ENCODE assay signal across 7 mouse cellular contexts in genomic region chr6:29199223-29199855, GRCm38 (mm10). TPM values are rescaled to one million over a fixed set of nuclear protein-coding genes. Genes with fewer than 3 reads are reported as not detected.
DNase-seq lines count a peak whose midpoint lies in the region; ATAC-seq and TF ChIP-seq lines count a peak whose summit lies in the region.

No protein-coding gene starts in this region.

- no peak overlapping the region; the same call in 1 of the 2 replicates for H3K9ac ChIP-seq in lung, embryonic 16.5 days (ENCODE audit: low read length)
- peak overlapping the region; percentile 10; the same call in 1 of the 2 replicates for H3K9ac ChIP-seq in forebrain, embryonic 16.5 days (replicated peaks; ENCODE audit: low read depth, low read length)
- H3K9ac ChIP-seq in limb, embryonic 14.5 days (ENCODE audit: low read depth, low read length, severe bottlenecking) = 0 out of 2 replicates have a peak overlapping the region, but pooled peaks have one; percentile 22
- H3K9ac ChIP-seq in stomach, embryonic 14.5 days (replicated peaks; ENCODE audit: low read depth, low read length) = no peak overlapping the region

- no peak for TF ChIP-seq CTCF in thymus, adult 2 months (IDR thresholded peaks at IDR 0.05; ENCODE audit: borderline replicate concordance, control insufficient read depth, extremely low read depth, insufficient read depth, low read length, poor library complexity)

- H3K9me3 ChIP-seq in lung, embryonic 16.5 days (ENCODE audit: control insufficient read depth, low read length) = no peaks in the 10 kb centered on the region
- no peaks in the 10 kb centered on the region for H3K9me3 ChIP-seq in forebrain, embryonic 16.5 days (ENCODE audit: control insufficient read depth, low read length)
- H3K9me3 ChIP-seq in limb, embryonic 14.5 days (ENCODE audit: control insufficient read depth, low read length) = no peaks in the 10 kb centered on the region
- no peaks in the 10 kb centered on the region for H3K9me3 ChIP-seq in stomach, embryonic 14.5 days (ENCODE audit: control insufficient read depth, low read depth, low read length)

- no peak for DNase-seq in lung, postnatal 36 days
- no peak for DNase-seq in limb, embryonic 14.5 days (ENCODE audit: low spot score)
- no peak for DNase-seq in thymus, adult 2 months

- TF ChIP-seq POLR2A in limb, embryonic 14.5 days (IDR thresholded peaks at IDR 0.05; ENCODE audit: borderline replicate concordance, extremely low read depth, insufficient read depth, insufficient read length) = no peak
- no peak for TF ChIP-seq POLR2A in thymus, adult 2 months (IDR thresholded peaks at IDR 0.05; ENCODE audit: control insufficient read depth, extremely low read depth, insufficient read depth, low read length, poor library complexity)

- H3K27ac ChIP-seq in lung, embryonic 16.5 days (ENCODE audit: low read length) = no peak overlapping the region
- no peak overlapping the region for H3K27ac ChIP-seq in forebrain, embryonic 16.5 days (ENCODE audit: low read length)
- H3K27ac ChIP-seq in limb, embryonic 14.5 days (replicated peaks; ENCODE audit: low read depth, low read length) = no peak overlapping the region
- H3K27ac ChIP-seq in stomach, embryonic 14.5 days (ENCODE audit: low read length) = no peak overlapping the region
- H3K27ac ChIP-seq in thymus, adult 2 months (ENCODE audit: control insufficient read depth, insufficient read depth, low read length) = no peak overlapping the region

- peak overlapping the region; percentile 40; the same call in 1 of the 2 replicates for H3K4me3 ChIP-seq in lung, embryonic 16.5 days (ENCODE audit: low read length)
- peak overlapping the region; percentile 31; the same call in 1 of the 2 replicates for H3K4me3 ChIP-seq in forebrain, embryonic 16.5 days (replicated peaks; ENCODE audit: low read length)
- peak overlapping the region; percentile 24 for H3K4me3 ChIP-seq in limb, embryonic 14.5 days (replicated peaks; ENCODE audit: low read length)
- peak overlapping the region; percentile 34; the same call in 1 of the 2 replicates for H3K4me3 ChIP-seq in stomach, embryonic 14.5 days (ENCODE audit: low read depth, low read length)
- no peak overlapping the region for H3K4me3 ChIP-seq in thymus, adult 2 months (ENCODE audit: control insufficient read depth, insufficient read depth, low read length)

- no peaks in the 10 kb centered on the region for H3K36me3 ChIP-seq in lung, embryonic 16.5 days (ENCODE audit: control insufficient read depth, insufficient read depth, low read length)
- H3K36me3 ChIP-seq in forebrain, embryonic 16.5 days (ENCODE audit: control insufficient read depth, insufficient read depth) = no peaks in the 10 kb centered on the region; the same call in 1 of the 2 replicates
- peaks cover 21% of the 10 kb centered on the region for H3K36me3 ChIP-seq in limb, embryonic 14.5 days (ENCODE audit: control insufficient read depth, insufficient read depth, low read length)
- H3K36me3 ChIP-seq in stomach, embryonic 14.5 days (ENCODE audit: control insufficient read depth, insufficient read depth, low read length) = peaks cover 16% of the 10 kb centered on the region; the same call in 1 of the 2 replicates
- H3K36me3 ChIP-seq in thymus, adult 2 months (ENCODE audit: control insufficient read depth, insufficient read depth, low read length) = peaks cover 25% of the 10 kb centered on the region

- ATAC-seq in lung, embryonic 16.5 days (ENCODE audit: low read depth) = no peak
- no peak for ATAC-seq in forebrain, embryonic 16.5 days
- no peak for ATAC-seq in limb, embryonic 14.5 days (ENCODE audit: low FRiP score, low read depth)
- no peak for ATAC-seq in stomach, embryonic 14.5 days (ENCODE audit: insufficient number of reproducible peaks, insufficient read depth, low FRiP score, low read depth)
- no peak for ATAC-seq in inflammation-experienced regulatory T-cells, adult 6 months

- peaks cover 6% of the 10 kb centered on the region for H3K4me1 ChIP-seq in lung, embryonic 16.5 days (replicated peaks; ENCODE audit: control insufficient read depth, insufficient read depth, low read length)
- H3K4me1 ChIP-seq in forebrain, embryonic 16.5 days (replicated peaks; ENCODE audit: control insufficient read depth, insufficient read depth, low read length) = peaks cover 10% of the 10 kb centered on the region
- no peaks in the 10 kb centered on the region; the same call in 1 of the 2 replicates for H3K4me1 ChIP-seq in limb, embryonic 14.5 days (ENCODE audit: control insufficient read depth, insufficient read depth, low read length)
- H3K4me1 ChIP-seq in stomach, embryonic 14.5 days (ENCODE audit: control insufficient read depth, insufficient read depth, low read length) = no peaks in the 10 kb centered on the region
- H3K4me1 ChIP-seq in thymus, adult 2 months (replicated peaks; ENCODE audit: control insufficient read depth, insufficient read depth, low read length) = peaks cover 7% of the 10 kb centered on the region; the same call in 1 of the 2 replicates

- WGBS in lung, embryonic 16.5 days = 33% methylated on average over 8 of the region's 8 CpGs
- WGBS in forebrain, embryonic 16.5 days = 49% methylated on average over 8 of the region's 8 CpGs
- WGBS in limb, embryonic 14.5 days = 40% methylated on average over 8 of the region's 8 CpGs
- WGBS in stomach, embryonic 14.5 days = 30% methylated on average over 8 of the region's 8 CpGs
- 78% methylated on average over 8 of the region's 8 CpGs for WGBS in thymus, adult 2 months

- H3K27me3 ChIP-seq in lung, embryonic 16.5 days (ENCODE audit: control insufficient read depth, insufficient read depth, low read depth, low read length) = no peaks in the 10 kb centered on the region
- no peaks in the 10 kb centered on the region for H3K27me3 ChIP-seq in forebrain, embryonic 16.5 days (replicated peaks; ENCODE audit: control insufficient read depth, insufficient read depth, low read length)
- no peaks in the 10 kb centered on the region for H3K27me3 ChIP-seq in limb, embryonic 14.5 days (ENCODE audit: control insufficient read depth, insufficient read depth, low read length)
- no peaks in the 10 kb centered on the region for H3K27me3 ChIP-seq in stomach, embryonic 14.5 days (ENCODE audit: control insufficient read depth, insufficient read depth, low read length)
- H3K27me3 ChIP-seq in thymus, adult 2 months (ENCODE audit: control insufficient read depth, insufficient read depth, low read length) = no peaks in the 10 kb centered on the region

- peak overlapping the region; percentile 58 for H3K4me2 ChIP-seq in lung, embryonic 16.5 days (ENCODE audit: low read depth, low read length)
- H3K4me2 ChIP-seq in forebrain, embryonic 16.5 days (ENCODE audit: low read length) = peak overlapping the region; percentile 52
- peak overlapping the region; percentile 51 for H3K4me2 ChIP-seq in limb, embryonic 14.5 days (replicated peaks; ENCODE audit: low read depth, low read length, severe bottlenecking)
- peak overlapping the region; percentile 65 for H3K4me2 ChIP-seq in stomach, embryonic 14.5 days (replicated peaks; ENCODE audit: low read depth, low read length)

RNA-seq across cellular contexts. Expression of gene Impdh1, which starts 16.8 kb away (rescaled TPM):
- polyA plus RNA-seq in lung, embryonic 16.5 days (2015; fragmentation: Nextera tagmentation; extraction: Ambion mirVana) = 42.7 and 45.7 TPM in 2 replicates
- polyA plus RNA-seq in forebrain, embryonic 16.5 days (2015; fragmentation: Nextera tagmentation; extraction: Ambion mirVana) = 63.3 and 74.5 TPM in 2 replicates
- polyA plus RNA-seq in limb, embryonic 14.5 days (2012; rRNA removed) = 42.1 and 53.1 TPM in 2 replicates
- 46.6 and 49.2 TPM in 2 replicates for polyA plus RNA-seq in limb, embryonic 14.5 days (2014; fragmentation: Nextera tagmentation; extraction: Ambion mirVana)
- polyA plus RNA-seq in stomach, embryonic 14.5 days (2014; fragmentation: Nextera tagmentation; extraction: Ambion mirVana) = 36.1 and 41.7 TPM in 2 replicates
- 323 and 354 TPM in 2 replicates for polyA plus RNA-seq in thymus, adult 2 months (2012; rRNA removed)
- polyA plus RNA-seq in inflammation-experienced regulatory T-cells, adult 6 months (2017; shearing (Covaris generic)) = 10 to 100 TPM; 10.7 to 21.0 (median 14.8) TPM

RNA-seq across cellular contexts. Expression of gene Prrt4, which starts 20.0 kb away (rescaled TPM):
- 0.28 and 0.30 TPM in 2 replicates for polyA plus RNA-seq in lung, embryonic 16.5 days (2015; fragmentation: Nextera tagmentation; extraction: Ambion mirVana)
- polyA plus RNA-seq in forebrain, embryonic 16.5 days (2015; fragmentation: Nextera tagmentation; extraction: Ambion mirVana) = 4.6 and 6.1 TPM in 2 replicates
- polyA plus RNA-seq in limb, embryonic 14.5 days (2012; rRNA removed) = 1.2 and 1.8 TPM in 2 replicates
- polyA plus RNA-seq in limb, embryonic 14.5 days (2014; fragmentation: Nextera tagmentation; extraction: Ambion mirVana) = 0.92 and 1.1 TPM in 2 replicates
- 0.38 and 0.48 TPM in 2 replicates for polyA plus RNA-seq in stomach, embryonic 14.5 days (2014; fragmentation: Nextera tagmentation; extraction: Ambion mirVana)
- 0.32 and 0.41 TPM in 2 replicates for polyA plus RNA-seq in thymus, adult 2 months (2012; rRNA removed)
- not detected for polyA plus RNA-seq in inflammation-experienced regulatory T-cells, adult 6 months (2017; shearing (Covaris generic))

RNA-seq across cellular contexts. Expression of gene Rbm28, which starts 34.5 kb away (rescaled TPM):
- 32.9 and 33.5 TPM in 2 replicates for polyA plus RNA-seq in lung, embryonic 16.5 days (2015; fragmentation: Nextera tagmentation; extraction: Ambion mirVana)
- polyA plus RNA-seq in forebrain, embryonic 16.5 days (2015; fragmentation: Nextera tagmentation; extraction: Ambion mirVana) = 40.0 and 49.6 TPM in 2 replicates
- 45.9 and 59.8 TPM in 2 replicates for polyA plus RNA-seq in limb, embryonic 14.5 days (2012; rRNA removed)
- 35.7 and 47.7 TPM in 2 replicates for polyA plus RNA-seq in limb, embryonic 14.5 days (2014; fragmentation: Nextera tagmentation; extraction: Ambion mirVana)
- 44.1 and 48.5 TPM in 2 replicates for polyA plus RNA-seq in stomach, embryonic 14.5 days (2014; fragmentation: Nextera tagmentation; extraction: Ambion mirVana)
- 9.9 and 13.0 TPM in 2 replicates for polyA plus RNA-seq in thymus, adult 2 months (2012; rRNA removed)
- 10 to 100 TPM; 51.7 to 58.2 (median 54.8) TPM for polyA plus RNA-seq in inflammation-experienced regulatory T-cells, adult 6 months (2017; shearing (Covaris generic))

Comparison
In these comparisons a context has a peak if more than half of its experiments do, and no peak if none do; other contexts are left out.
1. H3K9ac ChIP-seq: peak in forebrain, embryonic 16.5 days (single experiment) and limb, embryonic 14.5 days (single experiment); none in lung, embryonic 16.5 days (single experiment) and stomach, embryonic 14.5 days (single experiment).
2. Peak in every context shown above with its lines, with median percentiles within 50 percentile points of each other: H3K4me2 ChIP-seq.